Mouse (Mus musculus) heart, postnatal 36 days (tissue): ENCODE measurements around the gene Eci1. TPM values are rescaled to one million over a fixed set of nuclear protein-coding genes. Genes with fewer than 3 reads are reported as not detected.

Experiments
- DNase-seq, 2 experiments: peaks; one replicate each; pipeline ENCODE4 v3.0.0; 2021 to 2022
- intact Hi-C: fragments of 180-260 bp; cut with DNase I; formaldehyde crosslinking; loops from one replicate; pipeline ENCODE4 v1.15.1; 2025
- total RNA-seq, 2 experiments: library from RNA; stranded (reverse); gene quantifications; 2 replicates each; pipeline ENCODE4 v1.2.3; 2021

The Eci1 gene
- total RNA-seq, 2 experiments from 2014 or later, result 511 to 548 TPM

DNA sequence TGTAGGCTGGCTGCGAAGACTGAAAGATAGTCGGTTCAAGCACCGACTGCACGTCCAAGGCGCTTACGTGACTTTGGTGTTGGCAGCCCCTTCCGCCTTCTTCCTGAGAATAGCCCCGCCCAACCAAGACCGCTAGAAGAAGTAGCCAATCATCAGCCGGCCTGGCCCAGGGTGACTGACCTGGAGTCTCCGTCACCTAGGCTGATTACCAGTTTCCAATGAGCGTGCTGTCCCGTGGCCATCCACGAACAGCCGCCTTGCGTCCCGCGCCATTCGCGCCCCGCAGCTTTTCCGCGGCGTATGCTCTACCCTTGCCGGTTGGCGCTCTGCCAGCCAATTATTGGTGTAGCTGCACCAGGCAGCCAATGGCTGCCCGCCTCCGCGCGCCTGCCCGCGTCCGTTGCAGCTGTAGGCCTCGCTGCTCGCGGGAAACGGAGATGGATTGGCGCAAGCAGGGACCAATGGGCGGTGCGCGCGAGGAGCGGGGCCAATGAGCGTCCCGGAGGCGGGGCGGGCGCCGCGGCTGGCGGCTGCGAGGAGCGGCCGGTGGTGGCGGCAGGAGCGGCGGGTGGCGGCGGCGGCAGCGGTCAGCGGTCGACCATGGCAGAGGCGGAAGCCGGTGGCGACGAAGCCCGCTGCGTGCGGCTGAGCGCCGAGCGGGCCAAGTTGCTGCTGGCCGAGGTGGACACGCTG is 43.6 kb downstream of the Eci1 start, which contains the start of the genes E4f1 and Pgp:
E4f1 (minus strand) TSS at position 404 of the 693 bp plus-strand sequence.
Pgp (plus strand) TSS at position 483 of the 693 bp plus-strand sequence.
- intact Hi-C loops, result no loop called here

DNA sequence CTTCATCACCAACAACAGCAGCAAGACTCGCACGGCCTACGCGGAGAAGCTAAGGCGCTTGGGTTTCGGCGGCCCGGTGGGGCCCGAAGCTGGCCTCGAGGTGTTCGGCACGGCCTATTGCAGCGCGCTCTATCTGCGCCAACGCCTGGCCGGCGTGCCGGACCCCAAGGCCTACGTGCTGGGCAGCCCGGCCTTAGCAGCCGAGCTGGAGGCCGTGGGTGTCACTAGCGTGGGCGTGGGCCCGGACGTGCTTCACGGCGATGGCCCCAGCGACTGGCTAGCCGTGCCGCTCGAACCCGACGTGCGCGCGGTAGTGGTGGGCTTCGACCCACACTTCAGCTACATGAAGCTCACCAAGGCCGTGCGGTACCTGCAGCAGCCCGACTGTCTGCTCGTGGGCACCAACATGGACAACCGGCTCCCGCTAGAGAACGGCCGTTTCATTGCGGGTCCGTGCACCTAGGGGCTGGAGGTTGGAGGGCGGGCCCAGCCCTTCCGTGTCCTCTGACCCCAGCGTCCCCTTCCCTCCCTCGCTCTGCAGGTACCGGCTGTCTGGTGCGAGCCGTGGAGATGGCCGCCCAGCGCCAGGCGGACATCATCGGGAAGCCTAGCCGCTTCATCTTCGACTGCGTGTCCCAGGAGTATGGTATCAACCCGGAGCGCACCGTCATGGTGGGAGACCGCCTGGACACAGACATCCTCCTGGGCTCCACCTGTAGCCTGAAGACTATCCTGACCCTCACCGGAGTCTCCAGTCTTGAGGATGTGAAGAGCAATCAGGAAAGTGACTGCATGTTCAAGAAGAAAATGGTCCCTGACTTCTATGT is 44.5 kb downstream of the Eci1 start:
- peak in 1 of 2 experiments; percentile 41 for DNase-seq
- intact Hi-C loops, result no loop called here

More for the DNA sequence above, 43.6 kb downstream of the Eci1 start, which contains the start of the genes E4f1 and Pgp:
- peak; percentile 97 to 99 for DNase-seq

DNA sequence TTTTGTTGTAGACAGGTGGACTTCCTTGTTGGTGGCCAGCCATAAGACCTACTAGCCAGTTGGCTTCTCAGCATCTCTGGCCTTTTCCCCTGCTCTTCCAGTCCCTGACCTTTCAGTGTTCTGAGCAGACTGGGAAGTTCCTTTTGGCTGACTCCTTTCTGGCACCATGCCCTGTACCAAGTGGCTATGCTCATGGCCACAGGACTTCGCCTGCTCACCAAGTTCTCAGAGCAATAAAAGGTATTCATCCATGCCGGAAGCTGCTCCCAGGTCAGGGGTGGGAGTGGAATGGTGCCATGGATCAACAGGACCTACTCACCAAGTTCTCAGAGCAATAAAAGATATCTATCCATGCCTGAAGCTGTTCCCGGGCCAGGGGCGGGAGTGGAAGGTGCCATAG is 46.1 kb downstream of the Eci1 start:
- peak; percentile 49 to 55 for DNase-seq
- intact Hi-C loops, result no loop called here

DNA sequence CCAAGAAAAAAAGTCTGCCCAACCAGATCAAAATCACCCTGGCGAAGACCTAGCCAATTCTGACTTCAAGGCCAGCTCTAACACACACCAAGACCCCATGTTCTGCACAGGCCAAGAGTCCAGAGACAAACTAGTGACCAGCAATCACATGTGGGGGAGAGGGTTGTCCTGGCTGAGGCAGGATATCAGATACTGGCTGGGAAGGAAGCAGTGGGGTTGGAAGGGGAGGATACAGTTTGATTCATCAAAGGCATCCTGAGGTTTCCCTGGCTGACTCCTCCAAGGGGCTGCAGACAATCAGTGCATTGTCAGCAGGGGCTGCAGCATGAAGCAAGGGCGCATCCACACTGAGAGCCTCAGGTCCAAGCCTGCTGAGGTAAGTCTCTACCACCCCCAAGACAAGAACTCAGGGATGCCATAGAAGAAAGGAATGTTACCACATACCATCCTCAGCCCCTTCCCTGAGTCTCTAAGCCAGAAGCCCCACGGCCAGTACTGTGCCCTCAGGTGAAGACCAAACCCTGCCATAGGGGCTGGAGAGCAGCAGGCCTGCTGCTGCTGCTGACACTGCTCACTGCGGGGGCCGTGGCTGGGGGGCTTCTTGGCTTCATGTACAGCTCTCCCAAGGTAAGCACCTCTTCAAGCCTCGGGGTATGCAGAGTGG is 47.3 kb downstream of the Eci1 start, which contains the start of gene Bricd5:
Bricd5 (plus strand) TSS at position 273 of the 664 bp plus-strand sequence.
- intact Hi-C loops, result no loop called here

DNA sequence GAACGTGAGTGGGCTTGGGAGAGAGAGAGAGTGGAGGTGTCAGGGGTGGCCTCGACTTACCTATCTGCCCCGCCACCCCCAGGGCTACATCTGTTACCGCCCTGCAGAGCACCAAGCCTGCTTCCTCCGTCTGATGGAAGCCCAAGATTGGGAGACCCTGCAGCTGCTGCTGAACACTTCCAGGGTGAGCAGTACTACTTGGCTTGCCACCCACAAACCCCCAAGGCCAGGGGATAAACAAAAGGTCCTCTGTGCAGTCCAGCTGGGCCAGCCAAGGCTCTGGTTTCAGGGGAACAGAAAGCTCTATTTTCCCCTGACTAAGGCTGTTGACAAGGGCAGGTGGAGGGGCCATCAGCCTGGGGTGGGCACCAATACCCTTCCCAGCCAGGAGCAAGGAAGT is 48.1 kb downstream of the Eci1 start:
- no peak for DNase-seq
- intact Hi-C loops, result no loop called here

More for the DNA sequence above, 47.3 kb downstream of the Eci1 start, which contains the start of gene Bricd5:
- DNase-seq, result no peak

DNA sequence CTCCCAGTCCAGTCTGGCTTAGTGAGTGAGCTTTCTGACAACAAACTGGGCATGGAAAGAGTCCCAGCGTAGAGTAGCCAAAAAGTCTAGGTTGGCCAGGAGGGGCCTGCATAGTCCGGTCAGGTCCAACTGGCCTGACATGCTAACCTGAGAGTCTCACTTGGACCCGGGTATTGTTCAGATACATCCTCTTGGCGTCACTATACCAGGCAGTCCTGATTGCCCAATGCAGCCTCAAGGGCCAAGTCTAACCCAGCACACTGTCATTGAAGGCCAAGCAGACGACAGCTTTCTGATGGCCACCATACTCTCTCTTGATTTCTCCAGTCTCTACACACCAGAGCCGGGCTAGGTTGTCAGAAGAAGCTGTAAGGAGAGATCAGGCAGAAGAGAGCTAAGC is 49.1 kb downstream of the Eci1 start:
- intact Hi-C loops, result loop anchor here (5.0 kb wide), 1 partner anchor 192 kb away; the partner anchor contains the start of gene Zfp598
- DNase-seq, result no peak

DNA sequence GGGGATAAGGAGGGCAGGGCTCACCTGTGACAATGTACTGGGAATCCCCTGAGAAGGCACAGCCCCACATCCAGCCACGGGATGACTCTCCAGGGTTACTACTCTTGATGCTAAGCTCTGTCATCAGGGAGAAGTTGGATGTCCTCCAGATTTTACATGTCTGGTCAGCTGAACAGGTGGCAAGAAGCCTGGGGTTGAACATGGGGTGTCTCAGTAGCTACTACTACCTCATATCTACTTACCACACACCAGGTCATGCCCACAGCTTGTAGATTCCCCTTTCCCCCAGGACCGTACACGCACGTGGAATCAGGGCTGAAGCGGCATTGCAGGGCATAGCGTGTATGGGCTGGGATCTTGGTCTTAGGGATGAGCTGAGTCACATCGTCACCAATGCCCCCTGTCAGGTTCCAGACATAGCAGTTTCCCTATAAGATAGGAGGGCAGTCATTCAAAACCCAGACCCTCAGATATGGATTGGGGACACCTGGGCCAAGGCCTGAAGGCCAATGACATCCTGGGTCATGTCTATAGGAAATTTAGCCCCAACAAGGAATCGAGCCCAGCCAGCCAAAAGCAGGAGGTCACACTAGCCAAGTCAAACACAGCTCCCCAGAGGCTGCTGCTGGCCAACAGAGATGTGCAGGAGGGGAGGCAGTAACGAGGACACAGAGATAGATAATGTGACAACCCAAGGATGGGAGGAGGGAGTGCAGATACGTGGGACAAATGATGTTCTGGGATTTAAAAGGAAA is 49.8 kb downstream of the Eci1 start:
- intact Hi-C loops, result loop anchor here (5.0 kb wide), 1 partner anchor 191 kb away; the partner anchor contains the start of gene Zfp598
- no peak for DNase-seq

DNA sequence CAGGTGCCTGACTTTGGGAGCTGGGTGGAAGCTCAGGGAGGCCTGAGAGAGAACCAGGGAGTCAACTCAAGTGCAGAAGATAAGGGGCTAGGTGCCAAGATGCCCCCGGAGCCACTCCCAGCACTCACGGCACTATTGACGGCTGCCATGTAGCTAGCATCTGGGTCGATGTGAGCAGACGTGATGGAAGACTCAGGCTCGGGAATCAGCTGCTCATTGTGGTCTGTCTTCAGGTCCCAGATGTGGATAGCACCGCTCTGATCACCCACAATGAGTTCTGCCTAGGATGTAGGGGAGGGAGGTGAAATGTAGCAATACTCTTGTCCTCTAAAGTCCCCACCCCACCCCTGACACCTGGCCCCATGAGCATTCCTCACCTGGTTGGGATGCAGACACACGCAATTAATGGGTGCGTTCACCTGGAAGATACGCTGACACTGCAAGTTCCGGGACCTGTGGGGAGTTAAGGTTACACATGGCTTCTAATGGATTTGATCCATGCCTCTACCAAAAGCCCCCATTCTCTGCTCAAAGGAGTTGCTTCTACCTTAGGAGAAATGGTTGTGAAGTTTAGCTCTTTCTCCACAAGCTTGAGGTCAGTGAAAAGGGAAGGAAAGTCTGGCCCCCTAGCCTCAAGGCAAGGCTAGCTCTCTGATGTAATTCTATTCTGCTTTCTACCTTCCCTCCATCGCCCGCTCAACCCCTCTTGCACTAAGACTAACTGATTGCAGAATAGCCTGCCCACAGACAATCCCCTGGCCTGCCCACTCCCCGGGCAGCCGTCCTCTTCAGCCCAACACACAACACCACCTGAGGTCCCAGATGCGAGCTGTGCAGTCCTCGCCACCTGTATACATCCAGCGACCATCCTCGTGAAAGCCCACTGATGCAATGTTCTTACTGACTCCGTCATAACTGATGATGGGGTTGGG is 50.9 kb downstream of the Eci1 start:
- DNase-seq, result no peak
- intact Hi-C loops, result loop anchor here (5.0 kb wide), 1 partner anchor 190 kb away; the partner anchor contains the start of gene Zfp598

DNA sequence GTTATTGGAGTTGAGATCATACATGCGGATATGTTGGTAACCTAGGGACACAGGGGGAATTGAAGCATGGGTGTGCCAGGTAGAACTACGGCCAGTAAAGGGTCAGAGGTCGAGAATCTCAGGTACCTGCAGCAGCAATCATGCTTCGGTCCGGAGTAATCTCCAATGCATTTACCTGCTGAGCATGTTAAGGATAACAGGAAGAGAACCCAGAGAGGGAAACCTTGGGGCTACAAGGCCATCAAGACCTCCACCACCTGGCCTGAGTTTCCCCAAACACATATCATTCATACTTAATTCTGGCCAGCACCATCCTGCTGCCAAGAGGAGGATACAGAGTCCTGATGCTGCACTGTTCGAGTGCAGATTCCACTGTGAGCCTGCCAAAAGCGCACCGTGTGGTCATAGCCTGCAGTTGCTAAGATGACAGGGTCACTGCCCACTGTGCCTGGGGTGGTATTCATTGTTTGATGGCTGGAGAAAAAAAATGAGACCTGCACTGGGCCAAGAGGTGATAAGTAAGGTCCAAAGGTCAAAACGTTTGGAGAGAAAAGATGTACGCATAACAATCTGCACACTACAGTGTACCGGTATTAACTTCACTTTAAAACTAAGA is 51.7 kb downstream of the Eci1 start:
- no peak for DNase-seq
- intact Hi-C loops, result loop anchor here (5.0 kb wide), 1 partner anchor 189 kb away; the partner anchor contains the start of gene Zfp598

DNA sequence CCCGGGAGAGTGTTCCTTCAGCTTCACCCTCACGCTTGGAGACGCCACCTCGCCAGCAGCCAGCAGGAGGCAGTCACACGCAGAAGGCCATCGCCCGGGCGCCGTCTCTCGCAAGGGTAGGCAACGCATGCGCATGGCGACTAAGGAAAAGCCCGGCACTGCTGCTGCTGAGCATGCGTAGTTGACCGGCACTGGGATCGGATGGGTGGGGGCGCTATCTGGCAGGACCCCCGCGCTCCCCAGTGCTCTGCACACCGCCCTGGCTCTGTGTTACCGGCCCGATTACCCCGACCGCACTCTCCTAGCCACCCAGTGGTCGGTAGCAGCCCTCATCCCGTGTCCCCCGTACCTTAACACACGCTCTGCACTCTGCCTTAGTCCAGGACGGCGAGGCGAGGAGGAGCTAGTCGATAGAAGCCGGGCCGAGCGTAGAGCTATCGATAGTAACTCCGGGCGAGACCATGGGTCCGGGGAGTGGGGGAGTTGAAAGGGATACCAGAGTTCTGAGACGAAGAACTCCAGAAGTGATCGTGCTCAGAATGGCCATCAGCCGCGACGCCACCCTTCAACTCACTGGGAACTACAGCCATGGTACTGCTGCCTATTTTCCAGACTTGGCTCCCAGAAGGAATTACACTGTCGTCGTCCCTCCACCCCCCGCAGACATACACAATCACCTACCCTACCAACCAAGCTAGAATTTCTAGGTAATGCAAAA is 52.4 kb downstream of the Eci1 start, which contains the start of gene Mlst8:
Mlst8 (minus strand) TSS at position 416 of the 718 bp plus-strand sequence.
- intact Hi-C loops, result loop anchor here (5.0 kb wide), 1 partner anchor 188 kb away; the partner anchor contains the start of gene Zfp598
- DNase-seq, result peak; percentile 97 to 99

DNA sequence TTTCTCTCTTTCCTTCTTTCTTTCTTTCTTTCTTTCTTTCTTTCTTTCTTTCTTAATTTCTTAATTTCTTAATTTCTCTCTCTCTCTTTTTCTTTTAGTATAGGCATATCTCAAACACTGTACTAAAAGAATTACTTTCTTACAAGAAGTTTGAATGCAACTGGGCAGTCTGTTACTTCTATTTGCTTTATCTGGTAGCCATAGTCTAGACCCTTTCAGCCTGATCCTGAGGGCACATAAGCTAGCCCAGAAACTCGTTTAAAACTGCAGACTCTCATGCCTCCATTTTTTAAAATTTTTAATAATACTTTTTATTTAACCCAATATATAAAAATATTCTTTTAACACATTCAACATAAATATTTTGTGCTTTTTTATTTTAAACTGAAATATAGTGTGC is 53.0 kb downstream of the Eci1 start:
- intact Hi-C loops, result loop anchor here (5.0 kb wide), 1 partner anchor 188 kb away; the partner anchor contains the start of gene Zfp598

DNA sequence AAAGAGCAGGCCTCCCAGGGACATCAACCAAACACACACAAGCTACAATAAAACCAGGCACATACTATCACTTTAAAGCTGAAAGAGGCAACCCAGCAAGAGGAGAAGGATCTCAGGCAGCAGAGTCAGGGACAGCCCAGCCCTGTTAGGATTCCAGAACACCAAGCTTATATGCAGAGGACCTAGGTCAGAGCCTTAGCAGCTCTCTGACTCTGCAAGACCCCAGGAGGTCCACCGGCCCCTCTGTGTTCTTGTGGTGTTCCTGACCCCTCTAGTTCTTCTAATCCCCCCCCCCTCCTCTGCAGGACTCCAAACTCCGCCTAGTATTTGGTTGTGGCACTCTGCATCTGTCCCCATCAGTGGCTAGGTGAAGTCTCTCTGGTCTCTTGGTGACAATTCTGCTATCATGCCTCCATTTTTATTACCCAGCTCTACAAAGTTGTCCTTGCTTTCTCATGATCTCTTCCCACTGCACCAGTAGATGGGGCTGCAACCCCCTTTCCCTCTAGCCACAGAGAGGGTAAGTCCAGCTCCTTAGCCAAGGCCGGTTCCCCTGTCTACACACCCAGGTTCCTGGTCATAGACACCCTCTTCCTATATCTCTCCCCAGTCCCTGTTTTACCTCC is 53.9 kb downstream of the Eci1 start:
- DNase-seq, result no peak
- intact Hi-C loops, result loop anchor here (1.0 kb wide), 1 partner anchor 41 kb away; no protein-coding TSS in a partner anchor

More for the DNA sequence above, 53.0 kb downstream of the Eci1 start:
- DNase-seq, result no peak

DNA sequence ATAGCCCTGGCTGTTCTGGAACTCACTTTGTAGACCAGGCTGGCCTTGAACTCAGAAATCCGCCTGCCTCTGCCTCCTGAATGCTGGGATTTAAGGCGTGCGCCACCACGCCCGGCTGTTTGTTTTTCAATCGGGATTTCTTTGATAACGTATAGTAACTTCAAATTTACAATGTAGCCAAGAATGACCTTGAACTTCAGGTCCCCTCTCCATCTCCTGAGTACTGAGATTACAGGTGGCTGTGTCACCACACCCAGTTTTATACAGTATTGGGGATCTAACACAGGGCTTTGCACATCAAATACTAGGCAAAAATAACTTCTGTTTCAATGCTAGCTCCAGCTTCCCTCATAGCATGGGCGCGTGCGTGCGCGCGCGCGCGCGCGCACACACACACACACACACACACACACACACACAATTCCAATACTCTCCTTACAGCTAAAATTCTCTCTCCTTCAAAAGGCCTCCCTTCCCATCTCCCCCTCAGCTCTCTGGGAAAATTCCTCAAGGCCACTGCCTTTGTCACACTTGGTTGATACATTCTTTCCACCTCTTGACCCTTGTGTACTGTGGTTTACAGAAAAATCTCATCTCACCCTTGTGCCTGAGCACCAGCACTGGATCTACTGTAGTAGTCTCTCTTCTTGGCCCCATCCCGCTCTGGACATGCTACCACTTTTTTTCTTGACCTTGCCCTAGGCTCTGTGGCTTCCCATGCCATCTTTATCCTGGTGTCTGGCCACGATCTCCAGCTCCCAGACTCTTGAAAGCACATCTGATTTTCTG is 54.8 kb downstream of the Eci1 start:
- intact Hi-C loops, result no loop called here
- DNase-seq, result no peak

DNA sequence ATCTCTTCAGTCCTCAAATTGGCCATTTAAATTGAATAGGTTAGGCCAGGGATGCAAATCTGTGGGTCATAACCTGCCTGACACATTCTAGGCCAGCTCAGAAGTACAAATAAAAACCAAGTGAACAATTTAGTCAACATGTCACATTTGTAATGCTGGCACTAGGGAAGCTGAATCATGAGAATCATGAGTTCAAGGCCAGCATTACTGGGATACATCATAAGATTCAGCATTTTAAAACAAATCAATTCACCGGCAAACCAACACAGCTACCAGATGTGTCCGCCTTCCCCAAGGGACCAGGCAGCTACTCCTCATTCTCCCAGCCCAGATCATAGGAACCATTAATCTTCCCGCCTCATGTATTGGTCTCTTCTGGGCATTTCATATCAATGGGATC is 57.1 kb downstream of the Eci1 start:
- DNase-seq, result no peak
- intact Hi-C loops, result no loop called here

DNA sequence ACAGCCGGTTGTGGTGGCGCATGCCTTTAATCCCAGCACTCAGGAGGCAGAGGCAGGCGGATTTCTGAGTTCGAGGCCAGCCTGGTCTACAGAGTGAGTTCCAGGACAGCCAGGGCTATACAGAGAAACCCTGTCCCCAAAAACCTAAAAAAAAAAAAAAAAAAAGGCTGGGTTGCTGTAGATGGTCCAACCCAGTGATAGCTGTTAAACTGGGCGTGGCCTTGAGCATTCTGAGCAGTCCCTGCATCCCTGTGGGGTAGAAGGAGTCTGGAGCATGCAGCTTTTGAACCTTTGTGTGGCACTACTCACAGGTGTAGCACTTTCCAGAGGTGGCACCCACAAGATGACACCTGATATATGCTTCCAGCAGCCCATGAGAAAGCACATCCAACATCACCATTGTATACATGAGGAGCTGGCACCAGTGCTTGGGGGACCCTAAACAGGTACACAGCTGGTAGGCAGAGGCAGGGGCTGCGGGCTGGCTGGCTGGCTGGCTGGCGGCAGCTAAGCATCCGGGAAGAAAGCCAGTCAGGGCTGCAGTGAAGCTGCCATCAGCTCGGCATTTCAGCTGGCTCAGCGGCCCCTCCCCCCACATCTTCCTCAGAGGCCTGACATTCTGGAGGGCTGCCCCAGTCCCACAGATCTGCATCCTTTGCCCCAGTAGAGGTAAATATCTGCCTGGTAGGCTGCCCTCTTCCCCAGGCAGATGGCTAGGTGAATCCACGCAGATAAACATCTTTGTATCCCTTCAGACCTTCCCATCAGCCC is 58.8 kb downstream of the Eci1 start:
- DNase-seq, result no peak
- intact Hi-C loops, result no loop called here
